Mouse (Mus musculus) CH12.LX (cell line): Measurements from ENCODE around the gene Ak9.

ENCODE experiments used
- CTCF ChIP-seq, 2 experiments: IDR thresholded peaks in 1 of 2; conservative IDR thresholded peaks in 1 of 2; 2 replicates each; pipeline ENCODE4 v1.5.1; 2011 to 2012; ENCODE audit warnings: low read depth in 2 of 2, low read length in 2 of 2, improper control_type of control experiment in 1 of 2, inconsistent platforms in 1 of 2, mild to moderate bottlenecking in 1 of 2, moderate library complexity in 1 of 2
- EP300 ChIP-seq: IDR thresholded peaks from 2 replicates; pipeline ENCODE4 v1.6.1; 2011; ENCODE audit warnings: low read length, improper control_type of control experiment
- GABPA ChIP-seq: IDR thresholded peaks from 2 replicates; pipeline ENCODE4 v1.6.1; 2012; ENCODE audit warnings: low read depth, low read length, improper control_type of control experiment, inconsistent platforms; ENCODE audit not compliant: insufficient replicate concordance
- HCFC1 ChIP-seq: IDR thresholded peaks from 2 replicates; pipeline ENCODE4 v1.6.1; 2012; ENCODE audit warnings: low read depth, mild to moderate bottlenecking, inconsistent platforms, low read length, improper control_type of control experiment
- MAX ChIP-seq: IDR thresholded peaks from 2 replicates; pipeline ENCODE4 v1.6.1; 2011; ENCODE audit warnings: low read length, improper control_type of control experiment
- MAZ ChIP-seq: IDR thresholded peaks from 2 replicates; pipeline ENCODE4 v1.6.1; 2012; ENCODE audit warnings: low read depth, mild to moderate bottlenecking, inconsistent platforms, low read length, improper control_type of control experiment, moderate library complexity
- POLR2A ChIP-seq: IDR thresholded peaks from 2 replicates; pipeline ENCODE4 v1.6.1; 2011; ENCODE audit warnings: low read depth, mild to moderate bottlenecking, improper control_type of control experiment, low read length
- SMC3 ChIP-seq: IDR thresholded peaks from 2 replicates; pipeline ENCODE4 v1.6.1; 2011; ENCODE audit warnings: low read depth, low read length, improper control_type of control experiment
- TCF12 ChIP-seq: IDR thresholded peaks from 2 replicates; pipeline ENCODE4 v1.6.1; 2014; ENCODE audit warnings: low read depth, mild to moderate bottlenecking, inconsistent platforms, low read length, improper control_type of control experiment
- USF1 ChIP-seq: IDR thresholded peaks from 2 replicates; pipeline ENCODE4 v1.6.1; 2014; ENCODE audit warnings: low read depth, mild to moderate bottlenecking, inconsistent platforms, low read length, improper control_type of control experiment
- ZMIZ1 ChIP-seq: IDR thresholded peaks from 2 replicates; pipeline ENCODE4 v1.6.1; 2012; ENCODE audit warnings: low read depth, mild to moderate bottlenecking, inconsistent platforms, low read length, improper control_type of control experiment
- ZNF384 ChIP-seq: IDR thresholded peaks from 2 replicates; pipeline ENCODE4 v1.6.1; 2012; ENCODE audit warnings: low read depth, low read length, improper control_type of control experiment, inconsistent platforms

- TF ChIP-seq CTCF (conservative IDR thresholded peaks at IDR 0.05 in 1 of 2, IDR thresholded peaks at IDR 0.05 in 1 of 2; ENCODE audit: low read depth in 2 of 2, low read length in 2 of 2) (no peak), MAZ (no peak), POLR2A (no peak), EP300 (no peak), ZNF384 (no peak), ZMIZ1 (no peak), GABPA (no peak), HCFC1 (no peak), SMC3 (no peak), USF1 (no peak), TCF12 (no peak), MAX (no peak)
These were observed 163.5 kb downstream of the Ak9 start for GRCm38 (mm10) chr10:41467325-41467724.
